Mouse (Mus musculus): Measurements from ENCODE around the gene Thtpa. TPM values are rescaled to one million over a fixed set of nuclear protein-coding genes. Genes with fewer than 3 reads are reported as not detected.

Thtpa gene
- polyA plus RNA-seq, 1 experiment: 4.9 TPM

- Histone ChIP-seq H3K4me1 (ENCODE audit: control insufficient read depth, insufficient read depth, insufficient read length, low read length) (peaks cover 2% of the 10 kb centered on the region; the same call in 1 of the 2 replicates), H3K4me3 (ENCODE audit: low read depth, low read length) (no peak overlapping the region), H3K27ac (ENCODE audit: insufficient read depth, low read depth, low read length) (no peak overlapping the region), H3K36me3 (ENCODE audit: control insufficient read depth, insufficient read depth, low read length) (no peaks in the 10 kb centered on the region), H3K27me3 (ENCODE audit: control insufficient read depth, insufficient read depth, low read length) (no peaks in the 10 kb centered on the region)
- WGBS: 74% methylated on average over 1 of the region's 1 CpGs
- TF ChIP-seq CTCF (IDR thresholded peaks at IDR 0.05; ENCODE audit: extremely low read depth, insufficient read length, insufficient replicate concordance, low read depth, low read length) (no peak), POLR2A (IDR thresholded peaks at IDR 0.05; ENCODE audit: low read depth, low read length) (no peak)
These were observed 35.6 kb upstream of the Thtpa start for GRCm38 (mm10) chr14:55059009-55059408.

DNA sequence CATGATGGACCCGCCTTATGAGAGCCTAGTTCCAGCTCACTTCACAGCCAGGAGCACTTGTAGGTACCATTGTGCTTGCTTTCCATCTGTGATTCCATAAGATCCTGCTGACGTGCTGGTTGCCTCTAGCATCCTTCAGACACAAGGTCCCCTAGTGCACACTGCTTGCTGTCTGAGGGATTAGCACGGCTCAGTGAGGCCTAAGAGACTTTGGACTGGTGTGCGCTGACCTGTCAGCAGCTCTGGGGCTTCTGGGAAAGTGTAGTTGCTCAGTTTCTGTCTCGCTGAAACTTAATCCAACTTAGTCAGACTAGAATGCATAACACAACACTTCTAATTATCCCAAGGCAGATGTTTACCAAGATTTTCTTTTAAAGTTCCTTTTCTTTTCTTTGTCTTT lies 34.7 kb upstream of the Thtpa start:
- Histone ChIP-seq H3K36me3 (ENCODE audit: control insufficient read depth, insufficient read depth, low read length) (no peaks in the 10 kb centered on the region), H3K27ac (ENCODE audit: insufficient read depth, low read depth, low read length) (no peak overlapping the region), H3K27me3 (ENCODE audit: control insufficient read depth, insufficient read depth, low read length) (no peaks in the 10 kb centered on the region), H3K4me3 (ENCODE audit: low read depth, low read length) (no peak overlapping the region), H3K4me1 (ENCODE audit: control insufficient read depth, insufficient read depth, insufficient read length, low read length) (peaks cover 2% of the 10 kb centered on the region; the same call in 1 of the 2 replicates)
- WGBS: 63% methylated on average over 5 of the region's 5 CpGs
- TF ChIP-seq CTCF (IDR thresholded peaks at IDR 0.05; ENCODE audit: extremely low read depth, insufficient read length, insufficient replicate concordance, low read depth, low read length): no peak
- TF ChIP-seq POLR2A (IDR thresholded peaks at IDR 0.05; ENCODE audit: low read depth, low read length): no peak

GRCm38 (mm10) chr14:55061845-55062244 lies 32.7 kb upstream of the Thtpa start:
- 55% methylated on average over 7 of the region's 7 CpGs for WGBS
- no peak overlapping the region for H3K4me3 ChIP-seq (ENCODE audit: low read depth, low read length)
- TF ChIP-seq POLR2A (IDR thresholded peaks at IDR 0.05; ENCODE audit: low read depth, low read length) (no peak), CTCF (IDR thresholded peaks at IDR 0.05; ENCODE audit: extremely low read depth, insufficient read length, insufficient replicate concordance, low read depth, low read length) (no peak)
- H3K36me3 ChIP-seq (ENCODE audit: control insufficient read depth, insufficient read depth, low read length): peaks cover 4% of the 10 kb centered on the region; the same call in 1 of the 2 replicates
- no peak overlapping the region for H3K27ac ChIP-seq (ENCODE audit: insufficient read depth, low read depth, low read length)
- peaks cover 2% of the 10 kb centered on the region; the same call in 1 of the 2 replicates for H3K4me1 ChIP-seq (ENCODE audit: control insufficient read depth, insufficient read depth, insufficient read length, low read length)
- H3K27me3 ChIP-seq (ENCODE audit: control insufficient read depth, insufficient read depth, low read length): no peaks in the 10 kb centered on the region

DNA sequence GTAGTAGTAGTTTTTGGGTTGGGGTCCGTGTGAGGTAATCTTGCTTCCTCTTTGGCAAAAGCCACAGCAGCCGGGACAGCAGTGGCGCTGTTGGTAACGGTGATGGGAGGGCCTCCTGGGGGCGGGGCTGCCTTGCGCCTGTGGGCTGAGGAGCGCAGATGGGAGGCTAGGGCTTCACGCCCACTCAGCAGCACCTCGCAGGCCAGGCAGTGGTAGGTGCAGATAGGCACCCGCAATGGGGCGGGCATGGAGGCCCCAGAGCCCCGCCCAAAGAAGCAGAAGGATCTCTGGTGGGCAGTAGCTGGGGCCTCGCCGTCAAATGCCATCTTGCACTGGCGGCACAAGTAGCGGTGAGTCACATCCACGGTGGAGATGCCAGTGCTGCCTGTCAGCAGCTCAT lies 32.0 kb upstream of the Thtpa start:
- no peaks in the 10 kb centered on the region for H3K27me3 ChIP-seq (ENCODE audit: control insufficient read depth, insufficient read depth, low read length)
- WGBS: 44% methylated on average over 17 of the region's 17 CpGs
- H3K4me1 ChIP-seq (ENCODE audit: control insufficient read depth, insufficient read depth, insufficient read length, low read length): peaks cover 2% of the 10 kb centered on the region; the same call in 1 of the 2 replicates
- H3K36me3 ChIP-seq (ENCODE audit: control insufficient read depth, insufficient read depth, low read length): peaks cover 7% of the 10 kb centered on the region; the same call in 1 of the 2 replicates
- no peak overlapping the region for H3K4me3 ChIP-seq (ENCODE audit: low read depth, low read length)
- TF ChIP-seq POLR2A (IDR thresholded peaks at IDR 0.05; ENCODE audit: low read depth, low read length) (no peak), CTCF (IDR thresholded peaks at IDR 0.05; ENCODE audit: extremely low read depth, insufficient read length, insufficient replicate concordance, low read depth, low read length) (no peak)
- no peak overlapping the region for H3K27ac ChIP-seq (ENCODE audit: insufficient read depth, low read depth, low read length)

GRCm38 (mm10) chr14:55063117-55063516 lies 31.5 kb upstream of the Thtpa start:
- Histone ChIP-seq H3K27ac (ENCODE audit: insufficient read depth, low read depth, low read length) (no peak overlapping the region), H3K36me3 (ENCODE audit: control insufficient read depth, insufficient read depth, low read length) (peaks cover 7% of the 10 kb centered on the region; the same call in 1 of the 2 replicates), H3K27me3 (ENCODE audit: control insufficient read depth, insufficient read depth, low read length) (no peaks in the 10 kb centered on the region), H3K4me3 (ENCODE audit: low read depth, low read length) (no peak overlapping the region), H3K4me1 (ENCODE audit: control insufficient read depth, insufficient read depth, insufficient read length, low read length) (peaks cover 2% of the 10 kb centered on the region; the same call in 1 of the 2 replicates)
- TF ChIP-seq CTCF (IDR thresholded peaks at IDR 0.05; ENCODE audit: extremely low read depth, insufficient read length, insufficient replicate concordance, low read depth, low read length) (no peak), POLR2A (IDR thresholded peaks at IDR 0.05; ENCODE audit: low read depth, low read length) (no peak)
- 87% methylated on average over 5 of the region's 5 CpGs for WGBS

- Histone ChIP-seq H3K4me3 (ENCODE audit: low read depth, low read length) (no peak overlapping the region), H3K36me3 (ENCODE audit: control insufficient read depth, insufficient read depth, low read length) (peaks cover 7% of the 10 kb centered on the region; the same call in 1 of the 2 replicates), H3K4me1 (ENCODE audit: control insufficient read depth, insufficient read depth, insufficient read length, low read length) (peaks cover 2% of the 10 kb centered on the region; the same call in 1 of the 2 replicates), H3K27me3 (ENCODE audit: control insufficient read depth, insufficient read depth, low read length) (no peaks in the 10 kb centered on the region), H3K27ac (ENCODE audit: insufficient read depth, low read depth, low read length) (no peak overlapping the region)
- TF ChIP-seq POLR2A (IDR thresholded peaks at IDR 0.05; ENCODE audit: low read depth, low read length) (no peak), CTCF (IDR thresholded peaks at IDR 0.05; ENCODE audit: extremely low read depth, insufficient read length, insufficient replicate concordance, low read depth, low read length) (no peak)
- 89% methylated on average over 22 of the region's 22 CpGs for WGBS
These were observed 30.8 kb upstream of the Thtpa start for GRCm38 (mm10) chr14:55063581-55064381.

Measured in small intestine, adult 2 months (tissue).